Mouse (Mus musculus): Measurements from ENCODE around the gene Gm49339. TPM values are rescaled to one million over a fixed set of nuclear protein-coding genes. Genes with fewer than 3 reads are reported as not detected.
A peak's percentile ranks its signal among the peaks of the same experiment; 100 is the strongest.
"Not testable (repeated sequence)": the region's sequence is repeated elsewhere in the genome, so short reads cannot be mapped to it uniquely, and the experiment has no call there.

Gm49339 gene
- polyA plus RNA-seq (2015; fragmentation: Nextera tagmentation; extraction: Ambion mirVana), result 0.91 and 1.5 TPM in 2 replicates

- not testable (repeated sequence) for H3K4me2 ChIP-seq (ENCODE audit: low read depth, low read length); H3K27ac ChIP-seq (ENCODE audit: low read length); H3K36me3 ChIP-seq (ENCODE audit: control insufficient read depth, insufficient read depth); H3K9ac ChIP-seq (ENCODE audit: low read depth, low read length); H3K4me3 ChIP-seq (ENCODE audit: low read depth, low read length); H3K27me3 ChIP-seq (ENCODE audit: control insufficient read depth, insufficient read depth, low read depth, low read length); H3K4me1 ChIP-seq (ENCODE audit: control insufficient read depth, low read depth, low read length); H3K9me3 ChIP-seq (replicated peaks; ENCODE audit: control insufficient read depth, low read length)
- WGBS (ENCODE audit: insufficient replicate concordance), result 29% methylated on average over 1 of the region's 3 CpGs
- 0 out of 2 replicates have a peak, but pooled peaks have one; percentile 13 for ATAC-seq (ENCODE audit: low read depth)
Observed at GRCm38 (mm10) chr10:51480397-51480796, at the start of gene Gm49339, which contains the start of gene Lilr4b. Gene Gm49339, plus strand, starts transcription at chr10:51480612. Gene Lilr4b, plus strand, starts transcription at chr10:51480632.

- Histone ChIP-seq H3K27ac (ENCODE audit: low read length) (no peak overlapping the region), H3K4me2 (ENCODE audit: low read depth, low read length) (no peak overlapping the region), H3K27me3 (ENCODE audit: control insufficient read depth, insufficient read depth, low read depth, low read length) (no peaks in the 10 kb centered on the region), H3K4me3 (ENCODE audit: low read depth, low read length) (no peak overlapping the region), H3K4me1 (ENCODE audit: control insufficient read depth, low read depth, low read length) (no peaks in the 10 kb centered on the region), H3K9ac (ENCODE audit: low read depth, low read length) (no peak overlapping the region), H3K36me3 (ENCODE audit: control insufficient read depth, insufficient read depth) (no peaks in the 10 kb centered on the region), H3K9me3 (replicated peaks; ENCODE audit: control insufficient read depth, low read length) (no peaks in the 10 kb centered on the region)
- 0 out of 2 replicates have a peak, but pooled peaks have one; percentile 13 for ATAC-seq (ENCODE audit: low read depth)
Observed at GRCm38 (mm10) chr10:51432940-51433339, 47.5 kb upstream of the Gm49339 start.

- 52% methylated on average over 3 of the region's 3 CpGs for WGBS (ENCODE audit: insufficient replicate concordance)
Observed at GRCm38 (mm10) chr10:51435684-51436083, 44.7 kb upstream of the Gm49339 start.

DNA sequence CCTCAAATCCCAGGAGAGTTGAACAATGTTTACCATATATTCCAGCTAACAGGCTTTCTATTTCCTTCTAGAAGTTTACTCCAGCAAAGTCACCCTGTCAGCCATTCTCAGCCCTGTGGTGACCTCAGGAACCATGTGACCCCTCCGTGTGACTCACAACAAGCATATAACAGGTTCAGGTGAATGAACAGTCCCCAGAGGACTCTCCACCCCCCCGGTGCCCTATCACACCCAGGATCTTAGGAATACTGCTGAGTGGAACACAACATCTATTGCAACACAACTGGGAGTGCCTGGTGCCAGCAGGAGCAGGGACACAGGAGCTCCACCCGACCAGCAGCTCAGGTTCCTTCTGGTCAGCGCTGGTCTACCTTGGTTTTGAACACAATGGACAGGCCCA, 28.8 kb upstream of the Gm49339 start:
- no peak for ATAC-seq (ENCODE audit: low read depth)
- WGBS (ENCODE audit: insufficient replicate concordance), result 48% methylated on average over 4 of the region's 4 CpGs
- no peak overlapping the region for H3K4me3 ChIP-seq (ENCODE audit: low read depth, low read length)
- no peaks in the 10 kb centered on the region for H3K9me3 ChIP-seq (replicated peaks; ENCODE audit: control insufficient read depth, low read length)
- H3K9ac ChIP-seq (ENCODE audit: low read depth, low read length), result no peak overlapping the region
- no peaks in the 10 kb centered on the region for H3K4me1 ChIP-seq (ENCODE audit: control insufficient read depth, low read depth, low read length)
- H3K36me3 ChIP-seq (ENCODE audit: control insufficient read depth, insufficient read depth), result no peaks in the 10 kb centered on the region
- no peaks in the 10 kb centered on the region for H3K27me3 ChIP-seq (ENCODE audit: control insufficient read depth, insufficient read depth, low read depth, low read length)
- H3K27ac ChIP-seq (ENCODE audit: low read length), result no peak overlapping the region
- H3K4me2 ChIP-seq (ENCODE audit: low read depth, low read length), result no peak overlapping the region

More at GRCm38 (mm10) chr10:51435684-51436083, 44.7 kb upstream of the Gm49339 start:
- H3K4me1 ChIP-seq (ENCODE audit: control insufficient read depth, low read depth, low read length), result no peaks in the 10 kb centered on the region
- no peaks in the 10 kb centered on the region for H3K9me3 ChIP-seq (replicated peaks; ENCODE audit: control insufficient read depth, low read length)
- no peak overlapping the region for H3K27ac ChIP-seq (ENCODE audit: low read length)
- ATAC-seq (ENCODE audit: low read depth), result no peak
- no peak overlapping the region for H3K9ac ChIP-seq (ENCODE audit: low read depth, low read length)
- H3K4me2 ChIP-seq (ENCODE audit: low read depth, low read length), result no peak overlapping the region
- no peak overlapping the region for H3K4me3 ChIP-seq (ENCODE audit: low read depth, low read length)
- H3K27me3 ChIP-seq (ENCODE audit: control insufficient read depth, insufficient read depth, low read depth, low read length), result no peaks in the 10 kb centered on the region
- H3K36me3 ChIP-seq (ENCODE audit: control insufficient read depth, insufficient read depth), result no peaks in the 10 kb centered on the region

DNA sequence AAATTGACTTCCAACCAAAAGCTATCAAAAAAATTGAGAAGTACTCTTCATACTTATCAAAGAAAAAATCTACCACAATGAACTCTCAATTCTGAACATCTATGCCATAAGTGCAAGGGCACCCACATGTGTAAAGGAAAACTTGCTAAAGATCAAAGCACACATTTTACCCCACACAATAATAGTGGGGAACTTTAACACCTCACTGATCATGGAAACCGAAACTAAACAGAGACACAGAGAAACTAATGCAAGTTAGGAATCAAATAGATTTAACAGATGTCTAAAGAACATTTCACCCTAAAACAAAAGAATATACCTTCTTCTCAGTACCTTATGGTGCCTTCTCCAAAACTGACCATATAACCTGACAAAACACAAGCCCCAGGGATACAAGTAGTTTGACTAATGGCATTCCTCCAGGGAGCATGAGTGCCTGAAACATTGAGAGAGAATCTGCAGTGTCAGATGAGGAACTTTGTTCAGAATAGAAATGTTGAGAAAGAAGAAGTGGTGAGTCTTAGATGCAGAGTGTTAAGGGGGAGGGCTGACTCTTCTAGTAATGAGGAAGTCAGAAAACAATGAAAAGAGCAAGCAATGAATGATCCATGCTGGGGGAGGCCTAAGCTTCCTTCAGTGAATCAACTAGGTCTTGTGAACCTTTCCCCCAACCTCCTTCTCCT, 26.7 kb upstream of the Gm49339 start:
- H3K27me3 ChIP-seq (ENCODE audit: control insufficient read depth, insufficient read depth, low read depth, low read length), result no peaks in the 10 kb centered on the region
- 26% methylated on average over 1 of the region's 1 CpGs for WGBS (ENCODE audit: insufficient replicate concordance)
- no peak overlapping the region for H3K4me2 ChIP-seq (ENCODE audit: low read depth, low read length)
- no peaks in the 10 kb centered on the region for H3K4me1 ChIP-seq (ENCODE audit: control insufficient read depth, low read depth, low read length)
- no peaks in the 10 kb centered on the region for H3K9me3 ChIP-seq (replicated peaks; ENCODE audit: control insufficient read depth, low read length)
- H3K27ac ChIP-seq (ENCODE audit: low read length), result 0 out of 2 replicates have a peak overlapping the region, but pooled peaks have one; percentile 33
- no peaks in the 10 kb centered on the region for H3K36me3 ChIP-seq (ENCODE audit: control insufficient read depth, insufficient read depth)
- no peak overlapping the region for H3K9ac ChIP-seq (ENCODE audit: low read depth, low read length)
- no peak overlapping the region for H3K4me3 ChIP-seq (ENCODE audit: low read depth, low read length)
- peak; percentile 59 for ATAC-seq (ENCODE audit: low read depth)

- 0 out of 2 replicates have a peak, but pooled peaks have one; percentile 7 for ATAC-seq (ENCODE audit: low read depth)
- Histone ChIP-seq H3K36me3 (ENCODE audit: control insufficient read depth, insufficient read depth) (no peaks in the 10 kb centered on the region), H3K27me3 (ENCODE audit: control insufficient read depth, insufficient read depth, low read depth, low read length) (no peaks in the 10 kb centered on the region), H3K4me3 (ENCODE audit: low read depth, low read length) (no peak overlapping the region), H3K4me1 (ENCODE audit: control insufficient read depth, low read depth, low read length) (no peaks in the 10 kb centered on the region), H3K9me3 (replicated peaks; ENCODE audit: control insufficient read depth, low read length) (no peaks in the 10 kb centered on the region), H3K4me2 (ENCODE audit: low read depth, low read length) (no peak overlapping the region), H3K9ac (ENCODE audit: low read depth, low read length) (no peak overlapping the region), H3K27ac (ENCODE audit: low read length) (0 out of 2 replicates have a peak overlapping the region, but pooled peaks have one; percentile 33)
- 14% methylated on average over 1 of the region's 1 CpGs for WGBS (ENCODE audit: insufficient replicate concordance)
Observed at GRCm38 (mm10) chr10:51454365-51454764, 26.0 kb upstream of the Gm49339 start.

DNA sequence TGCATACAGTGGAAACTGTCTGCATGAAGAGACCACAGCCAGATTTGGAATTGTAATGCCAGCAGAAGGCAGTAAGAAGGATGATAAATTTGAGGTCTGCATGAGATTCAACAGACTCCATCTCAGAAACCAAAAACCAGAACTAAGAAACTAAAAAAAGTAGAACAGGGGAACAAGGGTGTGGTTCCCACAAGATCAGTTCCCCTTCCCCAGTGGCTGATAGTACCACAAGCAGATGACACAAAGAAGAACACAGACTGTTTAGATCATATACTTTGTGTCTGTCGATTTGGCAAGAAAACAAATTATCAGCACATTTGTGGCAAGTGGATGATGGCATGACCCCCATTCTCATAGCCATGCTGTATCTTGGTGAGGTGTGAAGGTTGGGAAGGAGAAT, 24.6 kb upstream of the Gm49339 start:
- H3K4me3 ChIP-seq (ENCODE audit: low read depth, low read length), result no peak overlapping the region
- H3K9ac ChIP-seq (ENCODE audit: low read depth, low read length), result no peak overlapping the region
- H3K27me3 ChIP-seq (ENCODE audit: control insufficient read depth, insufficient read depth, low read depth, low read length), result no peaks in the 10 kb centered on the region
- 22% methylated on average over 1 of the region's 1 CpGs for WGBS (ENCODE audit: insufficient replicate concordance)
- no peak for ATAC-seq (ENCODE audit: low read depth)
- H3K4me2 ChIP-seq (ENCODE audit: low read depth, low read length), result no peak overlapping the region
- H3K36me3 ChIP-seq (ENCODE audit: control insufficient read depth, insufficient read depth), result no peaks in the 10 kb centered on the region
- no peaks in the 10 kb centered on the region for H3K9me3 ChIP-seq (replicated peaks; ENCODE audit: control insufficient read depth, low read length)
- 0 out of 2 replicates have a peak overlapping the region, but pooled peaks have one; percentile 32 for H3K27ac ChIP-seq (ENCODE audit: low read length)
- no peaks in the 10 kb centered on the region for H3K4me1 ChIP-seq (ENCODE audit: control insufficient read depth, low read depth, low read length)

- H3K9ac ChIP-seq (ENCODE audit: low read depth, low read length), result no peak overlapping the region
- 0 out of 2 replicates have a peak overlapping the region, but pooled peaks have one; percentile 32 for H3K27ac ChIP-seq (ENCODE audit: low read length)
- H3K9me3 ChIP-seq (replicated peaks; ENCODE audit: control insufficient read depth, low read length), result no peaks in the 10 kb centered on the region
- ATAC-seq (ENCODE audit: low read depth), result no peak
- 20% methylated on average over 4 of the region's 4 CpGs for WGBS (ENCODE audit: insufficient replicate concordance)
- no peaks in the 10 kb centered on the region for H3K36me3 ChIP-seq (ENCODE audit: control insufficient read depth, insufficient read depth)
- H3K4me2 ChIP-seq (ENCODE audit: low read depth, low read length), result no peak overlapping the region
- H3K27me3 ChIP-seq (ENCODE audit: control insufficient read depth, insufficient read depth, low read depth, low read length), result no peaks in the 10 kb centered on the region
- no peak overlapping the region for H3K4me3 ChIP-seq (ENCODE audit: low read depth, low read length)
- H3K4me1 ChIP-seq (ENCODE audit: control insufficient read depth, low read depth, low read length), result no peaks in the 10 kb centered on the region
Observed at GRCm38 (mm10) chr10:51456369-51456768, 24.0 kb upstream of the Gm49339 start.

- H3K36me3 ChIP-seq (ENCODE audit: control insufficient read depth, insufficient read depth); H3K27ac ChIP-seq (ENCODE audit: low read length); H3K4me3 ChIP-seq (ENCODE audit: low read depth, low read length); H3K9me3 ChIP-seq (replicated peaks; ENCODE audit: control insufficient read depth, low read length); ATAC-seq (ENCODE audit: low read depth); H3K9ac ChIP-seq (ENCODE audit: low read depth, low read length); H3K4me2 ChIP-seq (ENCODE audit: low read depth, low read length); H3K4me1 ChIP-seq (ENCODE audit: control insufficient read depth, low read depth, low read length); H3K27me3 ChIP-seq (ENCODE audit: control insufficient read depth, insufficient read depth, low read depth, low read length): not testable (repeated sequence)
- 59% methylated on average over 4 of the region's 4 CpGs for WGBS (ENCODE audit: insufficient replicate concordance)
Observed at GRCm38 (mm10) chr10:51463800-51464199, 16.6 kb upstream of the Gm49339 start.

All from liver, embryonic 16.5 days (tissue).